Mouse (Mus musculus): Measurements from ENCODE around the gene Slc27a1.

Slc27a1 gene

GRCm38 (mm10) chr8:71619786-71620185 lies 51.1 kb downstream of the Slc27a1 start:
- no peak for DNase-seq (ENCODE audit: low spot score in 2 of 2)

- no peak for DNase-seq (ENCODE audit: low spot score in 2 of 2)
These were observed 56.4 kb downstream of the Slc27a1 start for GRCm38 (mm10) chr8:71625088-71625487.

GRCm38 (mm10) chr8:71626753-71627152 lies 58.1 kb downstream of the Slc27a1 start:
- no peak for DNase-seq (ENCODE audit: low spot score in 2 of 2)

- DNase-seq (ENCODE audit: low spot score in 2 of 2) = no peak
These were observed 58.8 kb downstream of the Slc27a1 start for GRCm38 (mm10) chr8:71627265-71628099.

GRCm38 (mm10) chr8:71628396-71629095 lies 59.9 kb downstream of the Slc27a1 start:
- DNase-seq (ENCODE audit: low spot score in 2 of 2) = no peak

GRCm38 (mm10) chr8:71629096-71629697 lies 60.5 kb downstream of the Slc27a1 start:
- peak; percentile 82 to 84 for DNase-seq (ENCODE audit: low spot score in 2 of 2)

- DNase-seq (ENCODE audit: low spot score in 2 of 2) = peak in 1 of 2 experiments; percentile 34
These were observed 61.1 kb downstream of the Slc27a1 start for GRCm38 (mm10) chr8:71629781-71630212.

- no peak for DNase-seq (ENCODE audit: low spot score in 2 of 2)
These were observed 62.1 kb downstream of the Slc27a1 start for GRCm38 (mm10) chr8:71630761-71631160.

GRCm38 (mm10) chr8:71631897-71632296 lies 63.2 kb downstream of the Slc27a1 start:
- no peak for DNase-seq (ENCODE audit: low spot score in 2 of 2)

- DNase-seq (ENCODE audit: low spot score in 2 of 2) = no peak
These were observed 64.5 kb downstream of the Slc27a1 start for GRCm38 (mm10) chr8:71633164-71633563.

GRCm38 (mm10) chr8:71633981-71634667 lies 65.4 kb downstream of the Slc27a1 start:
- DNase-seq (ENCODE audit: low spot score in 2 of 2) = no peak
